ENCODE assay signal across 9 mouse cellular contexts in the genomic region with DNA sequence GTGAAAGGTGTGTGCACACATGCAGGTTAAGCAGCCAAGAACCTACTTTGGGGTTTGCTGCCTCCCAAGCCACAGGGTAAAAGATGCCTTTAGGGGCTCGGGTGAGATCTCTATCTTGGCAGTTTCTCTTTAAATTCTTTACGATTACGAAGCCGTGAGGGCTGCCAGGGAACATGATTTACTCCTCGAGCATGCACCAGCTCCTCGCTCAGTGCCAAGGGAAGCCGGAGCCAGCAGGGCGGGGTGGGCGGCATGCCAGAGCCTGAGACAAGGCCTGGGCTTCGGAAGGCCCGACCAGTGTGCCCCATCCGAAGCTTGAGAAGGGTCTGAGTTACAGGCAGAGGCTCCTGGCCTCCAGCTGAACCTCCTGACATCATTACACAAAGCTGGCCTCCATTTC. TPM values are rescaled to one million over a fixed set of nuclear protein-coding genes. Genes with fewer than 3 reads are reported as not detected.
DNase-seq lines count a peak whose midpoint lies in the region; ATAC-seq lines count a peak whose summit lies in the region.
"Had no signal": no experiment of that assay in that cellular context is flagged by ENCODE, and none has a peak within 500 bp of the region (broad histone marks: within the 10 kb centered on the region; RNA-seq: fewer than 3 reads in every experiment).

No protein-coding gene starts in this region.

- intact Hi-C loops in left cerebral cortex, postnatal 14 days (cut with DNase I), result no loop called here

- no peaks in the 10 kb centered on the region for H3K27me3 ChIP-seq in intestine, embryonic 15.5 days (replicated peaks)
- no peaks in the 10 kb centered on the region for H3K27me3 ChIP-seq in neural tube, embryonic 14.5 days (ENCODE audit: control insufficient read depth, insufficient read depth, low read length)

- H3K27ac ChIP-seq in intestine, embryonic 15.5 days, result peak overlapping the region; percentile 52
- H3K27ac ChIP-seq in neural tube, embryonic 14.5 days (ENCODE audit: low read depth, low read length), result no peak overlapping the region

- no peak overlapping the region for H3K4me3 ChIP-seq in intestine, embryonic 15.5 days (replicated peaks)
- no peak overlapping the region for H3K4me3 ChIP-seq in neural tube, embryonic 14.5 days (ENCODE audit: low read depth, low read length)

- H3K4me1 ChIP-seq in intestine, embryonic 15.5 days (replicated peaks), result peaks cover 87% of the 10 kb centered on the region
- peaks cover 59% of the 10 kb centered on the region for H3K4me1 ChIP-seq in neural tube, embryonic 14.5 days (ENCODE audit: control insufficient read depth, insufficient read depth, low read length)

- no peak overlapping the region for H3K4me2 ChIP-seq in intestine, embryonic 15.5 days (replicated peaks)
- no peak overlapping the region for H3K4me2 ChIP-seq in neural tube, embryonic 14.5 days (ENCODE audit: low read depth, low read length)

- no peak overlapping the region for H3K9ac ChIP-seq in intestine, embryonic 15.5 days
- no peak overlapping the region for H3K9ac ChIP-seq in neural tube, embryonic 14.5 days (replicated peaks; ENCODE audit: low read depth, low read length)

- peak; percentile 96 for DNase-seq in 3134 (ENCODE audit: extremely low read depth, insufficient read length, low spot score)
- DNase-seq in adrenal gland, postnatal 4 days (ENCODE audit: low spot score in 2 of 2), result peak; percentile 54 to 77
- DNase-seq in frontal cortex, postnatal 25 days (ENCODE audit: low spot score in 2 of 2), result peak; percentile 47 to 53
- DNase-seq in left cerebral cortex, postnatal 14 days (ENCODE audit: low spot score in 2 of 2), result peak; percentile 80 to 92
- DNase-seq in thymus, adult 18-20 months, result no peak
- no peak for DNase-seq in T-cell, adult 2 months (ENCODE audit: low spot score)

- WGBS in intestine, embryonic 15.5 days, result 43% methylated on average over 12 of the region's 12 CpGs
- WGBS in neural tube, embryonic 14.5 days, result 37% methylated on average over 12 of the region's 12 CpGs

- no peak for ATAC-seq in intestine, embryonic 15.5 days
- peak; percentile 23; the same call in 1 of the 2 replicates for ATAC-seq in neural tube, embryonic 14.5 days (ENCODE audit: low read depth)

- no peaks in the 10 kb centered on the region for H3K9me3 ChIP-seq in intestine, embryonic 15.5 days
- no peaks in the 10 kb centered on the region for H3K9me3 ChIP-seq in neural tube, embryonic 14.5 days (ENCODE audit: control insufficient read depth, low read length)

- H3K36me3 ChIP-seq in intestine, embryonic 15.5 days, result 0 out of 2 replicates have a peak, but pooled peaks cover 4% of the 10 kb centered on the region
- H3K36me3 ChIP-seq in neural tube, embryonic 14.5 days (ENCODE audit: control insufficient read depth, insufficient read depth, low read length), result 0 out of 2 replicates have a peak, but pooled peaks cover 3% of the 10 kb centered on the region

RNA-seq across cellular contexts. Expression of a gene that starts 8.7 kb away (rescaled TPM):
- 10 to 100 TPM; 28.9 to 32.8 TPM for total RNA-seq in adrenal gland, postnatal 4 days (2021)
- polyA plus RNA-seq in intestine, embryonic 15.5 days (2015; fragmentation: Nextera tagmentation; extraction: Ambion mirVana), result 8.9 and 11.2 TPM in 2 replicates
- total RNA-seq in left cerebral cortex, postnatal 14 days (2021), result 10 to 100 TPM; 11.7 to 16.2 TPM
- polyA plus RNA-seq in neural tube, embryonic 14.5 days (2014; fragmentation: Nextera tagmentation; extraction: Ambion mirVana), result 17.0 and 18.7 TPM in 2 replicates
- total RNA-seq: MEL had no signal

RNA-seq across cellular contexts. Expression of a gene that starts 22.1 kb away (rescaled TPM):
- 1 to 10 TPM in 1 of 2 experiments, under 1 TPM in 1; 0.73 to 1.6 TPM for total RNA-seq in adrenal gland, postnatal 4 days (2021)
- polyA plus RNA-seq in intestine, embryonic 15.5 days (2015; fragmentation: Nextera tagmentation; extraction: Ambion mirVana), result 0.82 and 1.9 TPM in 2 replicates
- under 1 TPM; 0.42 to 0.66 TPM for total RNA-seq in left cerebral cortex, postnatal 14 days (2021)
- 1.4 and 2.7 TPM in 2 replicates for polyA plus RNA-seq in neural tube, embryonic 14.5 days (2014; fragmentation: Nextera tagmentation; extraction: Ambion mirVana)

RNA-seq across cellular contexts. Expression of a gene that starts 32.3 kb away (rescaled TPM):
- total RNA-seq in adrenal gland, postnatal 4 days (2021), result 10 to 100 TPM; 10.1 to 37.4 TPM
- polyA plus RNA-seq in intestine, embryonic 15.5 days (2015; fragmentation: Nextera tagmentation; extraction: Ambion mirVana), result 8.4 and 16.0 TPM in 2 replicates
- 10 to 100 TPM; 79.5 to 87.1 TPM for total RNA-seq in left cerebral cortex, postnatal 14 days (2021)
- 31.3 and 36.6 TPM in 2 replicates for polyA plus RNA-seq in neural tube, embryonic 14.5 days (2014; fragmentation: Nextera tagmentation; extraction: Ambion mirVana)
- total RNA-seq: MEL had no signal

Comparison
In these comparisons a context has a peak if more than half of its experiments do, and no peak if none do; other contexts are left out.
1. DNase-seq: peak in 3134 (single experiment), adrenal gland, postnatal 4 days (2 of 2), frontal cortex, postnatal 25 days (2 of 2) and left cerebral cortex, postnatal 14 days (2 of 2); none in thymus, adult 18-20 months (0 of 2) and T-cell, adult 2 months (single experiment).